Mouse (Mus musculus): ENCODE measurements around the gene Miox. TPM values are rescaled to one million over a fixed set of nuclear protein-coding genes. Genes with fewer than 3 reads are reported as not detected.

Miox gene
- polyA plus RNA-seq, 1 experiment, result 0.04 TPM

DNA sequence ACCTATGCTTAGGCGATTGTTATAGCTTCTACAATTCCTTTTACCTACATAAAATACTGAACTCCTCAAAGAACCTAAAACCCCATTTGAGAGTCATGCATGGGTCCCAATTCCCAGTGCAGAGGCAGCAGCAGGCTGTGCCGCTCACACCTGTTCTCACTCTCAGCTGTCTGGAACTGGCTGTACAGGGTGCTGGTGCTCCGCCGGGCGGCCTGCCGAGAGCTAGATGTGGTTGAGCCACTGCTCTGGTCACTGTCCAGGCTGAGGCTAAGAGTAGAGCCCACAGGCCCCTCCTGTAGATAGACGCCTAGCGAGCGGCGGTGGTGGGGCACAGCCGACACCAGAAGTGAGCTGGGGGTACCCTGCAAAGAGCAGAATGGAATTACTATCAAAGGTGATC is 44.7 kb upstream of the Miox start:
- Histone ChIP-seq H3K27me3 (ENCODE audit: control insufficient read depth, insufficient read depth, insufficient read length) (no peaks in the 10 kb centered on the region), H3K79me2 (ENCODE audit: control insufficient read depth, insufficient read depth) (no peaks in the 10 kb centered on the region), H3ac (ENCODE audit: control insufficient read depth, insufficient read length) (no peak overlapping the region), H3K4me3 (no peak overlapping the region), H3K4me2 (ENCODE audit: low read depth) (no peak overlapping the region), H3K36me3 (ENCODE audit: control insufficient read depth, insufficient read depth) (peaks cover 59% of the 10 kb centered on the region)
- TF ChIP-seq MYOG (IDR thresholded peaks at IDR 0.05; ENCODE audit: control insufficient read depth in 1 of 3, insufficient read depth in 1 of 3, insufficient read length in 2 of 3, low read depth in 2 of 3), result peak in 2 of 3 experiments; percentile 42 to 54
- peak; percentile 46 for TF ChIP-seq POLR2AphosphoS2 (IDR thresholded peaks at IDR 0.05; ENCODE audit: insufficient read length, low read depth)
- peak in 1 of 3 experiments; percentile 32 for TF ChIP-seq MYOD1 (IDR thresholded peaks at IDR 0.05; ENCODE audit: control insufficient read depth in 1 of 3, insufficient read length in 2 of 3, low read depth in 2 of 3)
- no peak for TF ChIP-seq USF1 (IDR thresholded peaks at IDR 0.05; ENCODE audit: low read depth)
- TF ChIP-seq POLR2A (IDR thresholded peaks at IDR 0.05; ENCODE audit: insufficient read length, low read depth), result no peak

- Histone ChIP-seq H3K27me3 (ENCODE audit: control insufficient read depth, insufficient read depth, insufficient read length) (no peaks in the 10 kb centered on the region), H3K79me2 (ENCODE audit: control insufficient read depth, insufficient read depth) (no peaks in the 10 kb centered on the region), H3K4me3 (no peak overlapping the region), H3K4me2 (ENCODE audit: low read depth) (no peak overlapping the region), H3ac (ENCODE audit: control insufficient read depth, insufficient read length) (no peak overlapping the region), H3K36me3 (ENCODE audit: control insufficient read depth, insufficient read depth) (peaks cover 57% of the 10 kb centered on the region)
- TF ChIP-seq POLR2AphosphoS2 (IDR thresholded peaks at IDR 0.05; ENCODE audit: insufficient read length, low read depth), result peak; percentile 33
- TF ChIP-seq MAX (IDR thresholded peaks at IDR 0.05; ENCODE audit: low read depth), result no peak
- no peak for TF ChIP-seq E2F4 (IDR thresholded peaks at IDR 0.05; ENCODE audit: insufficient read depth)
- TF ChIP-seq POLR2A (IDR thresholded peaks at IDR 0.05; ENCODE audit: insufficient read length, low read depth), result no peak
- TF ChIP-seq TCF12 (IDR thresholded peaks at IDR 0.05; ENCODE audit: insufficient read depth, poor library complexity, severe bottlenecking), result no peak
Measured at GRCm38 (mm10) chr15:89291521-89291920, 42.7 kb upstream of the Miox start.

DNA sequence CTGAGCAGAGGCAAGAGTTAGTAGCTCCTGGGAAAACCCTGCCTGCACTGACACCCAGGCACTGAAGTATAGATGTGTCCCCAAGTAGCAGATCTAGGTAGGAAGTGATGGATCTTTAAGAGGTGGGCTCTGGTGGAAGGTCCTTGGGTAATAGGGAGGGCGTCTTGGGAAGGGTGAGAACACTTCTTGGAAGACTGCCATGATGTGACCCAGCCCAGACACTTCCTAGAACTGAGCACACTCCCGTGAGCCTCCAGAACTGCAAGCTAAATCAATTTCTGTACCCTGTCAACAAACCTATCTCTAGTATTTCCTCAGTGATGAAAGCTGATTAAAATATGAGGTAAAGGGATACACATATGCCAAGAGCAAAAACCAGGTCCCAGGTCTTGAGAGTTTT is 41.4 kb upstream of the Miox start:
- TF ChIP-seq MYOD1 (IDR thresholded peaks at IDR 0.05; ENCODE audit: control insufficient read depth in 1 of 3, insufficient read length in 2 of 3, low read depth in 2 of 3) (no peak), MAX (IDR thresholded peaks at IDR 0.05; ENCODE audit: low read depth) (no peak), USF1 (IDR thresholded peaks at IDR 0.05; ENCODE audit: low read depth) (no peak), MYOG (IDR thresholded peaks at IDR 0.05; ENCODE audit: control insufficient read depth in 1 of 3, insufficient read depth in 1 of 3, insufficient read length in 2 of 3, low read depth in 2 of 3) (no peak), POLR2AphosphoS2 (IDR thresholded peaks at IDR 0.05; ENCODE audit: insufficient read length, low read depth) (no peak), CEBPB (IDR thresholded peaks at IDR 0.05; ENCODE audit: insufficient read depth, poor library complexity, severe bottlenecking) (no peak), E2F4 (IDR thresholded peaks at IDR 0.05; ENCODE audit: insufficient read depth) (no peak), TCF12 (IDR thresholded peaks at IDR 0.05; ENCODE audit: insufficient read depth, poor library complexity, severe bottlenecking) (no peak)
- H3K27me3 ChIP-seq (ENCODE audit: control insufficient read depth, insufficient read depth, insufficient read length), result no peaks in the 10 kb centered on the region
- no peaks in the 10 kb centered on the region for H3K79me2 ChIP-seq (ENCODE audit: control insufficient read depth, insufficient read depth)
- H3K4me3 ChIP-seq, result no peak overlapping the region
- H3K36me3 ChIP-seq (ENCODE audit: control insufficient read depth, insufficient read depth), result peaks cover 52% of the 10 kb centered on the region
- H3ac ChIP-seq (ENCODE audit: control insufficient read depth, insufficient read length), result no peak overlapping the region
- no peak overlapping the region for H3K4me2 ChIP-seq (ENCODE audit: low read depth)

DNA sequence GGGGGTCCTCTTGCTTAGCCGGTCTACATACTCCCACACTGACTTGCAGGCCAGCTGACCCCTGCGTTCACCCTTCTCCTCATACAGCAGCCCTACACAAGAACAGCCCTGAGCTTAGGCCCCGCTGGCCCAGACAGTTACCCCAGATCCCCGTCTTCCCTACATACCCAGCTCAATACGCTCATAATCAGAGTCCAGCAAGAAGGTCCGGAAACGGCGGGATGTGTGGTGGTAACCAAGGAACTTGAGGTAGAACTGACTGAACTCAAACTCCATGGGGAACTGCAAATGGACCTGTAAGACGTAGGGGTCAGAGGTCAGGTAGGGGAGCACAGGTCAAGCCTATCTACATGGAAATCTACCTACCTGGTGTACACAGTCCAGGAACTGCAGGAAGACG is 40.4 kb upstream of the Miox start:
- no peaks in the 10 kb centered on the region for H3K27me3 ChIP-seq (ENCODE audit: control insufficient read depth, insufficient read depth, insufficient read length)
- H3ac ChIP-seq (ENCODE audit: control insufficient read depth, insufficient read length), result no peak overlapping the region
- H3K4me2 ChIP-seq (ENCODE audit: low read depth), result no peak overlapping the region
- H3K79me2 ChIP-seq (ENCODE audit: control insufficient read depth, insufficient read depth), result no peaks in the 10 kb centered on the region
- H3K36me3 ChIP-seq (ENCODE audit: control insufficient read depth, insufficient read depth), result peaks cover 56% of the 10 kb centered on the region
- TF ChIP-seq CEBPB (IDR thresholded peaks at IDR 0.05; ENCODE audit: insufficient read depth, poor library complexity, severe bottlenecking) (no peak), MAX (IDR thresholded peaks at IDR 0.05; ENCODE audit: low read depth) (no peak), REST (IDR thresholded peaks at IDR 0.05; ENCODE audit: insufficient read depth, insufficient read length) (no peak), USF1 (IDR thresholded peaks at IDR 0.05; ENCODE audit: low read depth) (no peak), MYOD1 (IDR thresholded peaks at IDR 0.05; ENCODE audit: control insufficient read depth in 1 of 3, insufficient read length in 2 of 3, low read depth in 2 of 3) (no peak), POLR2AphosphoS2 (IDR thresholded peaks at IDR 0.05; ENCODE audit: insufficient read length, low read depth) (no peak), E2F4 (IDR thresholded peaks at IDR 0.05; ENCODE audit: insufficient read depth) (no peak), POLR2A (IDR thresholded peaks at IDR 0.05; ENCODE audit: insufficient read length, low read depth) (no peak), SRF (IDR thresholded peaks at IDR 0.05; ENCODE audit: control insufficient read depth, insufficient read length, low read depth) (no peak), MYOG (IDR thresholded peaks at IDR 0.05; ENCODE audit: control insufficient read depth in 1 of 3, insufficient read depth in 1 of 3, insufficient read length in 2 of 3, low read depth in 2 of 3) (no peak), TCF12 (IDR thresholded peaks at IDR 0.05; ENCODE audit: insufficient read depth, poor library complexity, severe bottlenecking) (no peak), TCF3 (IDR thresholded peaks at IDR 0.05; ENCODE audit: insufficient read length, low read depth) (no peak)
- H3K4me3 ChIP-seq, result no peak overlapping the region

GRCm38 (mm10) chr15:89295580-89296165 is 38.5 kb upstream of the Miox start:
- H3ac ChIP-seq (ENCODE audit: control insufficient read depth, insufficient read length), result no peak overlapping the region
- H3K4me2 ChIP-seq (ENCODE audit: low read depth), result no peak overlapping the region
- no peaks in the 10 kb centered on the region for H3K27me3 ChIP-seq (ENCODE audit: control insufficient read depth, insufficient read depth, insufficient read length)
- no peak for TF ChIP-seq CEBPB (IDR thresholded peaks at IDR 0.05; ENCODE audit: insufficient read depth, poor library complexity, severe bottlenecking)
- TF ChIP-seq MAX (IDR thresholded peaks at IDR 0.05; ENCODE audit: low read depth), result no peak
- no peak for TF ChIP-seq SRF (IDR thresholded peaks at IDR 0.05; ENCODE audit: control insufficient read depth, insufficient read length, low read depth)
- no peak for TF ChIP-seq E2F4 (IDR thresholded peaks at IDR 0.05; ENCODE audit: insufficient read depth)
- TF ChIP-seq USF1 (IDR thresholded peaks at IDR 0.05; ENCODE audit: low read depth), result no peak
- no peak for TF ChIP-seq TCF12 (IDR thresholded peaks at IDR 0.05; ENCODE audit: insufficient read depth, poor library complexity, severe bottlenecking)
- TF ChIP-seq TCF3 (IDR thresholded peaks at IDR 0.05; ENCODE audit: insufficient read length, low read depth), result no peak
- TF ChIP-seq POLR2A (IDR thresholded peaks at IDR 0.05; ENCODE audit: insufficient read length, low read depth), result no peak
- no peak for TF ChIP-seq POLR2AphosphoS2 (IDR thresholded peaks at IDR 0.05; ENCODE audit: insufficient read length, low read depth)
- no peaks in the 10 kb centered on the region for H3K79me2 ChIP-seq (ENCODE audit: control insufficient read depth, insufficient read depth)
- peaks cover 51% of the 10 kb centered on the region for H3K36me3 ChIP-seq (ENCODE audit: control insufficient read depth, insufficient read depth)
- H3K4me3 ChIP-seq, result no peak overlapping the region
